Mouse (Mus musculus): ENCODE results near the gene Itk. TPM values are rescaled to one million over a fixed set of nuclear protein-coding genes. Genes with fewer than 3 reads are reported as not detected.

The Itk gene
- polyA plus RNA-seq, 1 experiment = 1.8 TPM

GRCm38 (mm10) chr11:46332217-46332616 lies 57.1 kb downstream of the Itk start:
- H3K4me3 ChIP-seq (ENCODE audit: insufficient read depth, low read depth, low read length) = no peak overlapping the region
- H3K36me3 ChIP-seq (ENCODE audit: control insufficient read depth, insufficient read depth, low read length) = no peaks in the 10 kb centered on the region
- WGBS = 92% methylated on average over 8 of the region's 8 CpGs

GRCm38 (mm10) chr11:46326271-46327015 lies 62.9 kb downstream of the Itk start:
- no peaks in the 10 kb centered on the region for H3K36me3 ChIP-seq (ENCODE audit: control insufficient read depth, insufficient read depth, low read length)
- no peak overlapping the region for H3K4me3 ChIP-seq (ENCODE audit: insufficient read depth, low read depth, low read length)
- TF ChIP-seq POLR2A (IDR thresholded peaks at IDR 0.05; ENCODE audit: low read depth, low read length) (no peak), CTCF (conservative IDR thresholded peaks at IDR 0.05; ENCODE audit: insufficient read depth, insufficient read length, low read depth, low read length) (no peak)
- no peaks in the 10 kb centered on the region for H3K4me1 ChIP-seq (ENCODE audit: control insufficient read depth, insufficient read depth, low read length)
- no peaks in the 10 kb centered on the region for H3K27me3 ChIP-seq (replicated peaks; ENCODE audit: control insufficient read depth, insufficient read depth, low read length)
- DNase-seq = no peak
- no peak overlapping the region for H3K27ac ChIP-seq (ENCODE audit: insufficient read depth, low read depth, low read length)
- 81% methylated on average over 16 of the region's 16 CpGs for WGBS

More at GRCm38 (mm10) chr11:46332217-46332616, 57.1 kb downstream of the Itk start:
- H3K27me3 ChIP-seq (replicated peaks; ENCODE audit: control insufficient read depth, insufficient read depth, low read length) = no peaks in the 10 kb centered on the region
- no peak for TF ChIP-seq POLR2A (IDR thresholded peaks at IDR 0.05; ENCODE audit: low read depth, low read length)
- H3K27ac ChIP-seq (ENCODE audit: insufficient read depth, low read depth, low read length) = no peak overlapping the region
- no peak for DNase-seq
- no peaks in the 10 kb centered on the region for H3K4me1 ChIP-seq (ENCODE audit: control insufficient read depth, insufficient read depth, low read length)

GRCm38 (mm10) chr11:46321559-46321958 lies 67.8 kb downstream of the Itk start:
- Histone ChIP-seq H3K27me3 (replicated peaks; ENCODE audit: control insufficient read depth, insufficient read depth, low read length) (no peaks in the 10 kb centered on the region), H3K4me1 (ENCODE audit: control insufficient read depth, insufficient read depth, low read length) (no peaks in the 10 kb centered on the region), H3K4me3 (ENCODE audit: insufficient read depth, low read depth, low read length) (no peak overlapping the region), H3K36me3 (ENCODE audit: control insufficient read depth, insufficient read depth, low read length) (no peaks in the 10 kb centered on the region), H3K27ac (ENCODE audit: insufficient read depth, low read depth, low read length) (no peak overlapping the region)
- DNase-seq = no peak
- no peak for TF ChIP-seq CTCF (conservative IDR thresholded peaks at IDR 0.05; ENCODE audit: insufficient read depth, insufficient read length, low read depth, low read length)
- no peak for TF ChIP-seq POLR2A (IDR thresholded peaks at IDR 0.05; ENCODE audit: low read depth, low read length)
- WGBS = 50% methylated on average over 7 of the region's 7 CpGs

- Histone ChIP-seq H3K27me3 (replicated peaks; ENCODE audit: control insufficient read depth, insufficient read depth, low read length) (no peaks in the 10 kb centered on the region), H3K27ac (ENCODE audit: insufficient read depth, low read depth, low read length) (no peak overlapping the region), H3K4me1 (ENCODE audit: control insufficient read depth, insufficient read depth, low read length) (peaks cover 8% of the 10 kb centered on the region; the same call in 1 of the 2 replicates), H3K4me3 (ENCODE audit: insufficient read depth, low read depth, low read length) (no peak overlapping the region), H3K36me3 (ENCODE audit: control insufficient read depth, insufficient read depth, low read length) (no peaks in the 10 kb centered on the region)
- 59% methylated on average over 7 of the region's 7 CpGs for WGBS
- no peak for TF ChIP-seq POLR2A (IDR thresholded peaks at IDR 0.05; ENCODE audit: low read depth, low read length)
- TF ChIP-seq CTCF (conservative IDR thresholded peaks at IDR 0.05; ENCODE audit: insufficient read depth, insufficient read length, low read depth, low read length) = no peak
- DNase-seq = no peak
These were observed 74.8 kb downstream of the Itk start for GRCm38 (mm10) chr11:46314534-46314933.

GRCm38 (mm10) chr11:46313851-46314250 lies 75.5 kb downstream of the Itk start:
- TF ChIP-seq POLR2A (IDR thresholded peaks at IDR 0.05; ENCODE audit: low read depth, low read length) (no peak), CTCF (conservative IDR thresholded peaks at IDR 0.05; ENCODE audit: insufficient read depth, insufficient read length, low read depth, low read length) (no peak)
- DNase-seq = no peak
- Histone ChIP-seq H3K4me3 (ENCODE audit: insufficient read depth, low read depth, low read length) (no peak overlapping the region), H3K27ac (ENCODE audit: insufficient read depth, low read depth, low read length) (no peak overlapping the region), H3K27me3 (replicated peaks; ENCODE audit: control insufficient read depth, insufficient read depth, low read length) (no peaks in the 10 kb centered on the region), H3K4me1 (ENCODE audit: control insufficient read depth, insufficient read depth, low read length) (peaks cover 11% of the 10 kb centered on the region; the same call in 1 of the 2 replicates), H3K36me3 (ENCODE audit: control insufficient read depth, insufficient read depth, low read length) (no peaks in the 10 kb centered on the region)
- 77% methylated on average over 6 of the region's 6 CpGs for WGBS

- peak; percentile 73 for DNase-seq
These were observed 76.7 kb downstream of the Itk start, which contains the start of gene Cyfip2 for GRCm38 (mm10) chr11:46312523-46313035. Gene Cyfip2, minus strand, starts transcription at chr11:46312859.

More at GRCm38 (mm10) chr11:46312523-46313035, 76.7 kb downstream of the Itk start, which contains the start of gene Cyfip2:
- Histone ChIP-seq H3K4me3 (ENCODE audit: insufficient read depth, low read depth, low read length) (peak within 1 kb of the TSS; percentile 98), H3K4me1 (ENCODE audit: control insufficient read depth, insufficient read depth, low read length) (peaks cover 20% of the 10 kb centered on the region; the same call in 1 of the 2 replicates), H3K36me3 (ENCODE audit: control insufficient read depth, insufficient read depth, low read length) (no peaks in the 10 kb centered on the region), H3K27me3 (replicated peaks; ENCODE audit: control insufficient read depth, insufficient read depth, low read length) (no peaks in the 10 kb centered on the region), H3K27ac (ENCODE audit: insufficient read depth, low read depth, low read length) (peak within 1 kb of the TSS; percentile 85)
- no peak for TF ChIP-seq POLR2A (IDR thresholded peaks at IDR 0.05; ENCODE audit: low read depth, low read length)
- no peak for TF ChIP-seq CTCF (conservative IDR thresholded peaks at IDR 0.05; ENCODE audit: insufficient read depth, insufficient read length, low read depth, low read length)
- 6% methylated on average over 14 of the region's 14 CpGs for WGBS
